Mouse (Mus musculus): Measurements from ENCODE around the gene Gm11084. TPM values are rescaled to one million over a fixed set of nuclear protein-coding genes. Genes with fewer than 3 reads are reported as not detected.
A peak's percentile ranks its signal among the peaks of the same experiment; 100 is the strongest.

Gm11084 gene
- polyA plus RNA-seq, 1 experiment from 2014 or later, result not detected

DNA sequence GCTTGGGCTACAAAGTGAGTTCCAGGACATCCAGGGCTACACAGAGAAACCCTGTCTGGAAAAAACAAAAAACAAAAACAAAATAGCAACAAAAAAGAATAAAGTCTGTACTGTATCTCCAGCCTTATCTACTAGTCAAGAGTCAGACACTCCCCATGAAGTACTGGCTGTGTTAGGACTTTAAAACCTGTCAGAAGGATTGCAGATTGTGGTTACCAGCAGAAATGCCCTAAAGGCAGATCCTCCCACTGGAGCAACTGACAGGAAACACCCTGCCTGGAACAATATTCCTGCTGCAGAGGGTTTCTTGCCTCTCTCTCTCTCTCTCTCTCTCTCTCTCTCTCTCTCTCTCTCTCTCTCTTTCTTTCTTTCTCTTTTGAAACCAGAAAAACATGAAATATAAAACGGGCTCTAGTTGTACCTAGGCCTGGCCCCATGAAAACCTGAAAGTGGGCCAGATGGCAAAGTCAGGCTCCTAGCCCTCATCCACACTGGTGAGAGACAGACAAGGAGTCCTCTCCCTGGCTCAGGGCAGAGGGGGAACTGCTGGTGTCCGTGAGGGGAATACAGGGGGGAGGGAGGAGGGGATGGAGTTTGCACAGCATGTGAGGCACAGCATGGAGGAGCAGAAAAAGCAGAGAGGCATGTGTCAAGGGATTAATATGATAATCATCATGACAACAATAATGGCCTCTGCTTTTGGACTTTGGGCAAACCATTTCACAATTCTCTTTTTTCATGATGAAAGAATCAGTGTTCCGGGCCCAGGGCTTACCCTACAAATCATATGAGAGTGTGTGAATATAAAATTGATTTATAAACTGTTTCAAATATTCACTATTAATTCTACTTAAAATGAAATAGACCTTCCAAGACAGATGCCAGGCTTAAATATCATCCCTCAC is 19.3 kb upstream of the Gm11084 start:
- 39% methylated on average over 3 of the region's 3 CpGs for WGBS
- Histone ChIP-seq H3K9ac (no peak overlapping the region), H3K27me3 (no peaks in the 10 kb centered on the region), H3K9me3 (no peaks in the 10 kb centered on the region), H3K4me2 (replicated peaks) (no peak overlapping the region), H3K4me3 (no peak overlapping the region), H3K36me3 (no peaks in the 10 kb centered on the region), H3K4me1 (peaks cover 26% of the 10 kb centered on the region), H3K27ac (peak overlapping the region; percentile 63)
- ATAC-seq (ENCODE audit: insufficient number of reproducible peaks, insufficient read depth, low FRiP score, low TSS enrichment), result 0 out of 2 replicates have a peak, but pooled peaks have one; percentile 48

DNA sequence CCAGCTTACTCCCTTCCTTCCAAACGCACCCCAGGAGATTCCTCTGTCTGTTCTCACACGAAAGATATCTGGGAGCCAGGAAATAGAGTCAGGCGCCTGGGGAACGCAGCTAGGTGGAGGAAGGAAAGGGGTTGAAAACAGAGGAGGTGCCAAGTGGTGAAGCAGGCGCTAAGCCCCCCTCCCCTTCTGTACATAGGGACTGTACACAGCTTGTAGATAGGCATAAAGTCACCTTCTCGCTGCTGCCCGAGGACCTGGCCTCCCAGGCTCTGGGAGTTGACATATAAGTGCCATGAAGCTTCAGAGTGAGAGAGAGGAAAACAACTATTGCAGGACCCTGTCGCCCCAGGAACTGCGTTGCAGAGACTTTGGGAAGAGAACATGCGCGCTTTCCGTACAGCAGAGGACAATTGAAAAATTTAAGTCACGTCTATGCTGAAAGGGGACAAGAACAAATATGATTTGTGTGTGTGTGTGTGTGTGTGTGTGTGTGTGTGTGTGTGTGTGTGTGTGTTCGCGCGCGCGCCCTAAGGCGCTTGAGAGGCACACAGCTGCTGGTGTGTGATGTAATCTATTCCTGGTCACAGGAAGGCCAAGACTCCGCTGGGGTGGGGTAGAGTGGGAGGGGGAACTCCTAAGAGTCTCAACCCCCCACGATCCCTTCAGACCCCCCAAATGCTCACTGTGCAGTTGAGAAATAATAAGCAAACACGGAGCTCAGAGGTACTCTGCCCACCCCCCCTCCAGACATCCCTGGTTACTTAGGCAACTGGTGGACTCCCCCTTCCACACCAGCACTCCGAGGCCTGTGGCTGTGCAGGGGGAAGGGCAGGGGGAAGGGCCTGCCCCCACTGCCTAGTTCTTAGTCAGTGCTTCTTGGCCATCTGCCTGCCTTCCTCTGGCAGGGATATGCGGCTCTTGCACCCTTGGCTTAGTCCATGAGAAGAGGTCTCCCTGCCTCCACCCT is 17.5 kb upstream of the Gm11084 start:
- peak overlapping the region; percentile 6; the same call in 1 of the 2 replicates for H3K4me3 ChIP-seq
- ATAC-seq (ENCODE audit: insufficient number of reproducible peaks, insufficient read depth, low FRiP score, low TSS enrichment), result peak; percentile 66

DNA sequence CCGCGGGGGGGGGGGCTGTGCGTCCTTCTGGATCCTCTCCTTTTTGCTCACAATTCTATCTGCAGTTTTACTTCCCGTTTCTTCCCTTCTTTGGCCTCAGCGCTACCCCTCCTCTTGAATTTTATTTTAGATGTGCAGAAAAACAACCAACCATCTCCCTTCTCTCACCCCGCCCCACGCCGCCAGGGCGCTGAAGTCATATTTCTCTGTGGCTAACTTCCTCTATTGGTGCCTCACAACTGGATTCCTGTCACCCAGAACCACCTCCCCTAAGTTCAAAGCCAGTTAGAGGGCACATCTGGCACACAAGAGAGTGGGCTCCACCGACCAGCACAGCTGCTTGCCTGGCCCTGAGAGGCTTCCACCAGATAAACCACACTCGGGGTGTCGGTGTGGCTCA is 16.5 kb upstream of the Gm11084 start:
- Histone ChIP-seq H3K9ac (no peak overlapping the region), H3K36me3 (no peaks in the 10 kb centered on the region), H3K4me2 (replicated peaks) (peak overlapping the region; percentile 35; the same call in 1 of the 2 replicates), H3K9me3 (no peaks in the 10 kb centered on the region), H3K4me1 (peaks cover 26% of the 10 kb centered on the region), H3K27me3 (no peaks in the 10 kb centered on the region), H3K27ac (peak overlapping the region; percentile 66), H3K4me3 (no peak overlapping the region)
- ATAC-seq (ENCODE audit: insufficient number of reproducible peaks, insufficient read depth, low FRiP score, low TSS enrichment), result no peak
- WGBS, result 48% methylated on average over 10 of the region's 12 CpGs

More for the DNA sequence above, 17.5 kb upstream of the Gm11084 start:
- Histone ChIP-seq H3K27me3 (no peaks in the 10 kb centered on the region), H3K4me2 (replicated peaks) (peak overlapping the region; percentile 35), H3K9me3 (no peaks in the 10 kb centered on the region), H3K4me1 (peaks cover 26% of the 10 kb centered on the region), H3K9ac (peak overlapping the region; percentile 15; the same call in 1 of the 2 replicates), H3K27ac (peak overlapping the region; percentile 80), H3K36me3 (no peaks in the 10 kb centered on the region)
- WGBS, result 26% methylated on average over 24 of the region's 24 CpGs

DNA sequence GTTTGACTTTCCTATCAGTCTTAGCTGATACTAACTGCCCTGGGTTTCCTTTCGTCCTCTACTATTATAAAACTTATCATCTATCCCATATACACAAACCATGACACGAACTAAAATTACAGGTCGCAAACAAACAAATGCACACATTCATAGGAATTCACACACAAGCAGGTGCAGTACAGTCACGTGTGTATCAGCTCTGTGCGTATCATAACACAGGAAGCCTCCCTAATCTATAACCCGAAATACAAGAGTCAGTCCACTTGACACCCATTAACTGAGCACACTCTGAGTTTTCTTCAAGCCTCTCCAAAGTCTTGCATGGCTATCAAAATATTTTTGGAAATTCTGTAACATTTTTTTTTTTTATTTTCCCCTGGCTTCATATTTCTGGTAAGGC is 15.9 kb upstream of the Gm11084 start:
- 89% methylated on average over 6 of the region's 6 CpGs for WGBS
- H3K27ac ChIP-seq, result no peak overlapping the region
- no peak overlapping the region for H3K4me2 ChIP-seq (replicated peaks)
- H3K4me3 ChIP-seq, result no peak overlapping the region
- no peaks in the 10 kb centered on the region for H3K36me3 ChIP-seq
- H3K4me1 ChIP-seq, result peaks cover 26% of the 10 kb centered on the region
- ATAC-seq (ENCODE audit: insufficient number of reproducible peaks, insufficient read depth, low FRiP score, low TSS enrichment), result no peak
- H3K9ac ChIP-seq, result no peak overlapping the region
- H3K27me3 ChIP-seq, result no peaks in the 10 kb centered on the region
- H3K9me3 ChIP-seq, result no peaks in the 10 kb centered on the region

DNA sequence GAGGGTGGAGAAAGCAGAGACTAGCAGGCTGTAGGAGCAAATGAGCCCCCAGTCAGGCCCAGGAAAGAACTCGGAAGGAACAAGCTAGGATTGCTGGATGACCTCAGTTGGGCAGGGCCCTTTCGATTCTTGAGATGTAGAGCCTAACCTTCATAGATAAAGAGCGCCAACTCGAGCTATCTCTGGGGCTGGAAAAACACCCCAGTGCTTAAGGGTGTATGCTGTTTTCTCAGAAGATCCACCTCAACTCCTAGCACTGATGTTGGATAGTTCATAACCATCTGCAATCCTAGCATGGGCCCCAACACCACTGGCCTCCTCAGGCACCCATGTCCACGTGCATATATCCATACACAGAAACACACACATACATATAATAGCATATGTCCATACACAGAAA is 15.5 kb upstream of the Gm11084 start:
- no peaks in the 10 kb centered on the region for H3K27me3 ChIP-seq
- no peaks in the 10 kb centered on the region for H3K9me3 ChIP-seq
- no peak overlapping the region for H3K27ac ChIP-seq
- H3K4me1 ChIP-seq, result peaks cover 26% of the 10 kb centered on the region
- ATAC-seq (ENCODE audit: insufficient number of reproducible peaks, insufficient read depth, low FRiP score, low TSS enrichment), result no peak
- 91% methylated on average over 5 of the region's 5 CpGs for WGBS
- H3K4me3 ChIP-seq, result no peak overlapping the region
- no peak overlapping the region for H3K9ac ChIP-seq
- no peak overlapping the region for H3K4me2 ChIP-seq (replicated peaks)
- no peaks in the 10 kb centered on the region for H3K36me3 ChIP-seq

DNA sequence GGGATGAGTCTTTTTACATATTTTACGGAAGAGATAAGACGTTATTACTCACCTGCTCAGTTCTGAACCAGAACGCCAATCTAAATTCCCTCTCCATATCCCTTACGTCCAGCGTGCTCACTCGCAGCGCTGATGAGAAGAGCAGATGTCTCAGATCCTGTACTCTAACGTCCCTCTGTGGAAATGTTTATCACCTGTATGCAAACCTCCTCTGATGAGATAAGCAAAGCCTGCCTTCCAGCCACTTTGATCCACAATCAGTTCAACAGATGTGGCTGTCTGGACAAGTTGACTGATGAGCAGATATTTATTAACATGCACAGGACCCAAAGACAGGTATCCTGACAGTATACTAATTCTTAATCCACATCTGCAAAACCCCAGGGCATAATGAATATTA is 13.7 kb upstream of the Gm11084 start:
- Histone ChIP-seq H3K9ac (no peak overlapping the region), H3K4me3 (no peak overlapping the region), H3K4me1 (peaks cover 38% of the 10 kb centered on the region), H3K9me3 (no peaks in the 10 kb centered on the region), H3K27me3 (no peaks in the 10 kb centered on the region), H3K36me3 (no peaks in the 10 kb centered on the region), H3K4me2 (replicated peaks) (no peak overlapping the region), H3K27ac (no peak overlapping the region)
- 80% methylated on average over 8 of the region's 8 CpGs for WGBS
- ATAC-seq (ENCODE audit: insufficient number of reproducible peaks, insufficient read depth, low FRiP score, low TSS enrichment), result no peak

DNA sequence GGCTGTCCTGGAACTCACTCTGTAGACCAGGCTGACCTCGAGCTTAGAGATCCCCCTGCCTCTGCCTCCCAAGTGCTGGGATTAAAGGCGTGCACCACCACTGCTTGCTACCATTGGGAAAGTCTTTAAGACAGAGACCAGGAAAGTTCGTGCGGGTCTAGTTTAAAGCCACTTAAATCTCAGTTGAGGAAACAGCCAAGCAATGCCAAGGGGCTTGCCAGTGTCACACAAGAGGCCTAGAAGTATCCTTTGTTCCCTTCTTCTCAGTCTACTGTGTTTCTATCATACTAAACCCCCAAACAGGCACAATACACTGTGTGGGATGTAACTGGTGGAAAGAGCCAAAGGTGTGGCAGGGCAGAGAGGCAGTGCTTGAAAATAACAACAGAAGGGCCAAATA is 11.1 kb upstream of the Gm11084 start:
- WGBS, result 91% methylated on average over 4 of the region's 4 CpGs
- H3K9ac ChIP-seq, result no peak overlapping the region
- no peak overlapping the region for H3K27ac ChIP-seq

DNA sequence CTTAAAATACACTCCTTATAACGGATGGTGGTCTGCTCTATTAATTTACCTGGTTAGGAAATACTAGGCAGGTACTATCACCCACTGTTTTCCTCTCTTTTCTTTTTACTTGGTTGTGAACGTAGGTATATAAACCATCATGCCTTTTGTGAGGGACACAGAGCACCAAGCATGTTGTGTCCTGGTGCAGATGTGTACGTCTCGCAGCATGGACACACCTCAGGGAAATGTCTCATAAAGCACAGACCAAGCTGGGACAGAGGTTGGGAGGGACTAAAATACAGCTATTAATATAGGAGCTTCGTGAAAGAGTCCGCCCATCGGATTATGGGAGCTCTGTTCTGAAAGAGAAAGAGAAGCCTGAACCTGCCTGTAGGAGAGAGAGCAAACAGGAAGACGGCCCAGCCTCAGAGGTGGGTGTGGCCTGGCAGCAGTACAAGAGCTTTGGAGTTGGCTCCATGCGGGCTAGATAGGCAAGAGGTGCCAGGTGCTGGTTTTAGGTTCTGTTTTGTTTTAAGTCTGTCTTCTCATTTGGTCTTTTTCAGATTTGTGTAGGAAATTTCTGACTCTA is 10.4 kb upstream of the Gm11084 start:
- WGBS, result 65% methylated on average over 9 of the region's 9 CpGs
- ATAC-seq (ENCODE audit: insufficient number of reproducible peaks, insufficient read depth, low FRiP score, low TSS enrichment), result no peak
- Histone ChIP-seq H3K9ac (no peak overlapping the region), H3K4me2 (replicated peaks) (no peak overlapping the region), H3K4me3 (no peak overlapping the region), H3K36me3 (no peaks in the 10 kb centered on the region), H3K27me3 (no peaks in the 10 kb centered on the region), H3K27ac (0 out of 2 replicates have a peak overlapping the region, but pooled peaks have one; percentile 78), H3K9me3 (no peaks in the 10 kb centered on the region), H3K4me1 (peaks cover 14% of the 10 kb centered on the region)

More for the DNA sequence above, 11.1 kb upstream of the Gm11084 start:
- peaks cover 15% of the 10 kb centered on the region for H3K4me1 ChIP-seq
- ATAC-seq (ENCODE audit: insufficient number of reproducible peaks, insufficient read depth, low FRiP score, low TSS enrichment), result no peak
- no peaks in the 10 kb centered on the region for H3K36me3 ChIP-seq
- no peak overlapping the region for H3K4me3 ChIP-seq
- H3K4me2 ChIP-seq (replicated peaks), result no peak overlapping the region
- no peaks in the 10 kb centered on the region for H3K27me3 ChIP-seq
- H3K9me3 ChIP-seq, result no peaks in the 10 kb centered on the region

DNA sequence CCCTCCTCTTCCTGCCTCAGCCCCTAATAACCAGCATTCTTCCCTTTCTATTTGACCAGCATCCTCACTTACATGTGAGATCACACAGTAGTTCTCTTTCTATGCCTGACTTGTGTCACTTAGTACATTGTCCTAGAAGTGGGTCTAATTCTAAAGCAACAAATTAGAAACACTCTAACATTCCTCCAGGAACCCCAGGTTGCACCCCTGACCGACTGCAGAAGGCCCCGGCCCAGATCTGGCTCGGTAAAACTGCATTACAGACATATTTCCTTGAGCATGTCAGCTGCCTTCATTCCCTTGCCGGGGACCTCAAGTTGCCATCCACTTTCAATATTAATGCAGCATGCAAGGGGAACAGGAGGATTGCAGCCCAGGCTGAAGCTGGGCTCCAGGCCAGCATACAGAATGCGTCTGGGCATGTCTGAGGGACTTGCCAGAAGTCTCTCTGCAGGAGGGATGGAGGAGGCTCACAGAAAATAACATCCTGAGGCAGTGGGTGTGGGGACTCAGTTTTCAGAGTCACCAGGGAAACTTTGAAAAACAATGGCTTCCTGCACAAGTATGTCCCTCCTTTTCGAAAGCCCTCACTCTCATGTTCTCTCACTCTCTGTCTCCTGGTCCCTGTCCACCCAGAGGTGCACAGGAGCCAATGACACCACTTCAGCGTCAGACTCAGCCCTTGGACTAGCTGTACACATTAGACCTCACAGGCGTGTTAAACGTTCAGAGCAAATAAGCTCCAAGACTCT is 9.0 kb upstream of the Gm11084 start:
- no peak overlapping the region for H3K4me2 ChIP-seq (replicated peaks)

DNA sequence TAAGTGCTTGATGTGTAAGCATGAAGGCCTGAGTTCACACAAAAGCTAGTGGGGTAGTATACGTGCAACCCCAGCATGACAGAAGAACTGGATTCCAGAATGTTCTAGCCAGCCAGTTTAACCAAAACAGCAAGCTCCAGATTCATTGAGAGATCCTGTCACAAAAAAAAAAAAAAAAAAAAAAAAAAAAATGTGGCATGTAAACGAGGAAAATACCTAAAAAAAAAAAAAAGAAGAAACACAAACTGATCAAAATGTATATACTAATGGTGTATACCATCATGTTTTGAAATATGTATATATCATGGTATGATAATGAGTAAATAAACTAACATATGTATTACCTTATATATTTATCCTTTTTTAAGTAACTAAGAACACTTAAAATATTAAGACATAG is 7.6 kb upstream of the Gm11084 start:
- no peak overlapping the region for H3K4me3 ChIP-seq
- no peak overlapping the region for H3K4me2 ChIP-seq (replicated peaks)
- no peak for ATAC-seq (ENCODE audit: insufficient number of reproducible peaks, insufficient read depth, low FRiP score, low TSS enrichment)
- no peak overlapping the region for H3K27ac ChIP-seq
- no peaks in the 10 kb centered on the region for H3K9me3 ChIP-seq
- 65% methylated on average over 2 of the region's 2 CpGs for WGBS
- no peak overlapping the region for H3K9ac ChIP-seq
- peaks cover 14% of the 10 kb centered on the region for H3K4me1 ChIP-seq
- H3K36me3 ChIP-seq, result no peaks in the 10 kb centered on the region
- H3K27me3 ChIP-seq, result no peaks in the 10 kb centered on the region

More for the DNA sequence above, 9.0 kb upstream of the Gm11084 start:
- no peak overlapping the region; the same call in 1 of the 2 replicates for H3K9ac ChIP-seq
- H3K27me3 ChIP-seq, result no peaks in the 10 kb centered on the region
- H3K36me3 ChIP-seq, result no peaks in the 10 kb centered on the region
- peak overlapping the region; percentile 78 for H3K27ac ChIP-seq
- peaks cover 14% of the 10 kb centered on the region for H3K4me1 ChIP-seq
- no peaks in the 10 kb centered on the region for H3K9me3 ChIP-seq
- H3K4me3 ChIP-seq, result no peak overlapping the region
- peak; percentile 72; the same call in 1 of the 2 replicates for ATAC-seq (ENCODE audit: insufficient number of reproducible peaks, insufficient read depth, low FRiP score, low TSS enrichment)
- WGBS, result 24% methylated on average over 9 of the region's 9 CpGs

DNA sequence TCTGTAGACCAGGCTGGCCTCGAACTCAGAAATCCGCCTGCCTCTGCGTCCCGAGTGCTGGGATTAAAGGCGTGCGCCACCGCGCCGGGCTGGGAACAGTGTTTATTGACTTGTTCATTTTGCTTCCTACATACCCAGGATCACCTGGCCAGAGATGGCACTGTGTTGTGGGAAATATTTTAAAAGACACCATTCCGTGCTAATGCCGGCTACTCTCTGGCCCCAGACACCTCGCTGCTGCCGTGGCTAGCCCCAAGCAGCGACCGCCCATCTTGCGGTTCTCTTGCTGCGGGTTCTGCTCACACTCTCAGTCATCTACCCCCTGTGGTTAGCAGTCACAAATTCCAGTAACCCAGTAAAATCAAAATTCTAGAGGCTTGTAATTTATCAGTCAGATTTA is 6.0 kb upstream of the Gm11084 start:
- Histone ChIP-seq H3K36me3 (no peaks in the 10 kb centered on the region), H3K9ac (no peak overlapping the region), H3K9me3 (no peaks in the 10 kb centered on the region), H3K4me1 (peaks cover 14% of the 10 kb centered on the region), H3K27ac (no peak overlapping the region), H3K4me3 (no peak overlapping the region), H3K27me3 (no peaks in the 10 kb centered on the region), H3K4me2 (replicated peaks) (no peak overlapping the region)
- 95% methylated on average over 17 of the region's 17 CpGs for WGBS
- ATAC-seq (ENCODE audit: insufficient number of reproducible peaks, insufficient read depth, low FRiP score, low TSS enrichment), result no peak

Data from embryonic facial prominence, embryonic 12.5 days (tissue).